Mouse (Mus musculus): ENCODE data around the gene Gstt4. TPM values are rescaled to one million over a fixed set of nuclear protein-coding genes. Genes with fewer than 3 reads are reported as not detected.
A peak's percentile ranks its signal among the peaks of the same experiment; 100 is the strongest.
"Not testable (repeated sequence)": the region's sequence is repeated elsewhere in the genome, so short reads cannot be mapped to it uniquely, and the experiment has no call there.

The Gstt4 gene
- polyA plus RNA-seq, 1 experiment from 2014 or later, result not detected

- Histone ChIP-seq H3K4me3 (ENCODE audit: low read depth, low read length) (no peak overlapping the region), H3K4me2 (no peak overlapping the region), H3K9ac (no peak overlapping the region), H3K4me1 (ENCODE audit: insufficient read depth) (no peaks in the 10 kb centered on the region), H3K27ac (ENCODE audit: low read depth) (no peak overlapping the region), H3K9me3 (ENCODE audit: low read depth, low read length) (no peaks in the 10 kb centered on the region), H3K36me3 (ENCODE audit: insufficient read depth) (no peaks in the 10 kb centered on the region), H3K27me3 (ENCODE audit: insufficient read depth, low read length) (peaks cover 13% of the 10 kb centered on the region)
- no peak for DNase-seq
- no peak for TF ChIP-seq CTCF (IDR thresholded peaks at IDR 0.05; ENCODE audit: low read depth)
- ATAC-seq (ENCODE audit: insufficient read depth), result no peak
- WGBS, result 91% methylated on average over 6 of the region's 6 CpGs
Observed at GRCm38 (mm10) chr10:75776562-75776961, 45.8 kb downstream of the Gstt4 start.

GRCm38 (mm10) chr10:75774587-75774986, 47.8 kb downstream of the Gstt4 start:
- no peak overlapping the region for H3K9ac ChIP-seq
- H3K4me1 ChIP-seq (ENCODE audit: insufficient read depth), result no peaks in the 10 kb centered on the region
- TF ChIP-seq CTCF (IDR thresholded peaks at IDR 0.05; ENCODE audit: low read depth), result no peak
- H3K4me3 ChIP-seq (ENCODE audit: low read depth, low read length), result no peak overlapping the region
- H3K36me3 ChIP-seq (ENCODE audit: insufficient read depth), result no peaks in the 10 kb centered on the region
- no peaks in the 10 kb centered on the region for H3K9me3 ChIP-seq (ENCODE audit: low read depth, low read length)
- no peaks in the 10 kb centered on the region for H3K27me3 ChIP-seq (ENCODE audit: insufficient read depth, low read length)
- H3K27ac ChIP-seq (ENCODE audit: low read depth), result no peak overlapping the region
- no peak for DNase-seq
- no peak overlapping the region for H3K4me2 ChIP-seq
- whole genome bisulfite sequencing, result 89% methylated on average over 9 of the region's 9 CpGs
- no peak for ATAC-seq (ENCODE audit: insufficient read depth)

GRCm38 (mm10) chr10:75774102-75774501, 48.2 kb downstream of the Gstt4 start:
- Histone ChIP-seq H3K4me3 (ENCODE audit: low read depth, low read length) (no peak overlapping the region), H3K9me3 (ENCODE audit: low read depth, low read length) (no peaks in the 10 kb centered on the region), H3K4me1 (ENCODE audit: insufficient read depth) (no peaks in the 10 kb centered on the region), H3K27me3 (ENCODE audit: insufficient read depth, low read length) (no peaks in the 10 kb centered on the region), H3K27ac (ENCODE audit: low read depth) (no peak overlapping the region), H3K36me3 (ENCODE audit: insufficient read depth) (no peaks in the 10 kb centered on the region), H3K9ac (no peak overlapping the region), H3K4me2 (no peak overlapping the region)
- ATAC-seq (ENCODE audit: insufficient read depth) (no peak), DNase-seq (no peak)
- 85% methylated on average over 5 of the region's 5 CpGs for WGBS
- TF ChIP-seq CTCF (IDR thresholded peaks at IDR 0.05; ENCODE audit: low read depth), result no peak

GRCm38 (mm10) chr10:75772795-75773664, 49.3 kb downstream of the Gstt4 start, which contains the start of gene Ddt:
TSS of gene Ddt (minus strand) at chr10:75773414.
- Histone ChIP-seq H3K4me2 (peak within 1 kb of the TSS; percentile 98), H3K9ac (peak within 1 kb of the TSS; percentile 65), H3K4me1 (ENCODE audit: insufficient read depth) (no peaks in the 10 kb centered on the region), H3K27me3 (ENCODE audit: insufficient read depth, low read length) (no peaks in the 10 kb centered on the region), H3K4me3 (ENCODE audit: low read depth, low read length) (peak within 1 kb of the TSS; percentile 64), H3K36me3 (ENCODE audit: insufficient read depth) (no peaks in the 10 kb centered on the region), H3K27ac (ENCODE audit: low read depth) (no peak within 1 kb of the TSS), H3K9me3 (ENCODE audit: low read depth, low read length) (no peaks in the 10 kb centered on the region)
- under 1% methylated on average over 47 of the region's 47 CpGs for WGBS
- TF ChIP-seq CTCF (IDR thresholded peaks at IDR 0.05; ENCODE audit: low read depth), result peak; percentile 34
- DNase-seq (peak; percentile 91), ATAC-seq (ENCODE audit: insufficient read depth) (peak; percentile 96)

GRCm38 (mm10) chr10:75767756-75768155, 54.6 kb downstream of the Gstt4 start:
- not testable (repeated sequence) for ATAC-seq (ENCODE audit: insufficient read depth); H3K9me3 ChIP-seq (ENCODE audit: low read depth, low read length); H3K27ac ChIP-seq (ENCODE audit: low read depth); H3K4me2 ChIP-seq; H3K9ac ChIP-seq; DNase-seq; H3K4me3 ChIP-seq (ENCODE audit: low read depth, low read length); H3K36me3 ChIP-seq (ENCODE audit: insufficient read depth); H3K27me3 ChIP-seq (ENCODE audit: insufficient read depth, low read length); H3K4me1 ChIP-seq (ENCODE audit: insufficient read depth)
- 18% methylated on average over 5 of the region's 5 CpGs for WGBS

GRCm38 (mm10) chr10:75766856-75767255, 55.5 kb downstream of the Gstt4 start:
- ATAC-seq (ENCODE audit: insufficient read depth), result no peak
- DNase-seq, result no peak
- Histone ChIP-seq H3K4me1 (ENCODE audit: insufficient read depth) (0 out of 2 replicates have a peak, but pooled peaks cover 5% of the 10 kb centered on the region), H3K4me3 (ENCODE audit: low read depth, low read length) (no peak overlapping the region), H3K36me3 (ENCODE audit: insufficient read depth) (peaks cover 1% of the 10 kb centered on the region; the same call in 1 of the 2 replicates), H3K27me3 (ENCODE audit: insufficient read depth, low read length) (no peaks in the 10 kb centered on the region), H3K4me2 (no peak overlapping the region), H3K9me3 (ENCODE audit: low read depth, low read length) (no peaks in the 10 kb centered on the region), H3K9ac (no peak overlapping the region), H3K27ac (ENCODE audit: low read depth) (no peak overlapping the region)
- no peak for TF ChIP-seq CTCF (IDR thresholded peaks at IDR 0.05; ENCODE audit: low read depth)
- 81% methylated on average over 6 of the region's 6 CpGs for WGBS

Other genes with a start within 250 kb of the Gstt4 start
- gene Ggt5, start 233.2 kb downstream of the Gstt4 start, polyA plus RNA-seq (2014; fragmentation: Nextera tagmentation; extraction: Ambion mirVana), result 0.43 and 0.71 TPM in 2 replicates
- 5.8 and 5.9 TPM in 2 replicates for gene Susd2, start 178.5 kb downstream of the Gstt4 start, polyA plus RNA-seq (2014; fragmentation: Nextera tagmentation; extraction: Ambion mirVana)
- gene Cabin1, start 58.2 kb downstream of the Gstt4 start, polyA plus RNA-seq (2014; fragmentation: Nextera tagmentation; extraction: Ambion mirVana), result 41.1 and 50.0 TPM in 2 replicates
- 61.6 and 71.6 TPM in 2 replicates for gene Ddt, start 49.1 kb downstream of the Gstt4 start, polyA plus RNA-seq (2014; fragmentation: Nextera tagmentation; extraction: Ambion mirVana)
- not detected in 2 replicates for gene Gm20441, start 41.6 kb downstream of the Gstt4 start, polyA plus RNA-seq (2014; fragmentation: Nextera tagmentation; extraction: Ambion mirVana)
- 18.9 and 19.8 TPM in 2 replicates for gene Gstt3, start 41.1 kb downstream of the Gstt4 start, polyA plus RNA-seq (2014; fragmentation: Nextera tagmentation; extraction: Ambion mirVana)
- gene Gstt1, start 24.0 kb downstream of the Gstt4 start, polyA plus RNA-seq (2014; fragmentation: Nextera tagmentation; extraction: Ambion mirVana), result 23.5 and 24.8 TPM in 2 replicates
- gene Gstt2, start 14.9 kb upstream of the Gstt4 start, polyA plus RNA-seq (2014; fragmentation: Nextera tagmentation; extraction: Ambion mirVana), result 28.0 and 29.8 TPM in 2 replicates
- 2,116 and 2,356 TPM in 2 replicates for gene Mif, start 37.7 kb upstream of the Gstt4 start, polyA plus RNA-seq (2014; fragmentation: Nextera tagmentation; extraction: Ambion mirVana)
- 1.9 and 2.0 TPM in 2 replicates for gene Derl3, start 70.9 kb upstream of the Gstt4 start, polyA plus RNA-seq (2014; fragmentation: Nextera tagmentation; extraction: Ambion mirVana)
- 199 and 219 TPM in 2 replicates for gene Smarcb1, start 99.1 kb upstream of the Gstt4 start, polyA plus RNA-seq (2014; fragmentation: Nextera tagmentation; extraction: Ambion mirVana)
- gene Chchd10, start 110.6 kb upstream of the Gstt4 start, polyA plus RNA-seq (2014; fragmentation: Nextera tagmentation; extraction: Ambion mirVana), result 24.3 and 35.2 TPM in 2 replicates
- gene Mmp11, start 114.0 kb upstream of the Gstt4 start, polyA plus RNA-seq (2014; fragmentation: Nextera tagmentation; extraction: Ambion mirVana), result 61.8 and 61.9 TPM in 2 replicates
- 0.30 and 0.39 TPM in 2 replicates for gene Gm867, start 118.1 kb upstream of the Gstt4 start, polyA plus RNA-seq (2014; fragmentation: Nextera tagmentation; extraction: Ambion mirVana)
- 0.63 and 0.87 TPM in 2 replicates for gene Vpreb3, start 120.5 kb upstream of the Gstt4 start, polyA plus RNA-seq (2014; fragmentation: Nextera tagmentation; extraction: Ambion mirVana)
- 0.14 TPM in 1 of 2 replicates, not detected in the other for gene Gm5134, start 132.0 kb upstream of the Gstt4 start, polyA plus RNA-seq (2014; fragmentation: Nextera tagmentation; extraction: Ambion mirVana)
- gene Zfp280b, start 210.1 kb upstream of the Gstt4 start, polyA plus RNA-seq (2014; fragmentation: Nextera tagmentation; extraction: Ambion mirVana), result 24.9 and 26.2 TPM in 2 replicates